Mouse (Mus musculus) lung, embryonic 14.5 days (tissue): Measurements from ENCODE around the gene Zfp982. TPM values are rescaled to one million over a fixed set of nuclear protein-coding genes. Genes with fewer than 3 reads are reported as not detected.
"Not testable (repeated sequence)": the region's sequence is repeated elsewhere in the genome, so short reads cannot be mapped to it uniquely, and the experiment has no call there.

Experiments
- ATAC-seq: fragments of 200-750 bp; cut with Nextera tagmentation; 2 replicates; pipeline ENCODE4 v1.8.0; 2017; ENCODE audit warnings: mild to moderate bottlenecking, moderate TSS enrichment, moderate library complexity; ENCODE audit not compliant: insufficient read depth
- DNase-seq: peaks from one replicate; pipeline ENCODE4 v3.0.0-alpha.2; 2015
- H3K27ac ChIP-seq: fragments of 300-500 bp; sonication (generic); 2 replicates; pipeline ENCODE4 v1.5.1; 2014; ENCODE audit warnings: low read depth, mild to moderate bottlenecking, moderate library complexity
- H3K27me3 ChIP-seq: fragments of 300-500 bp; sonication (generic); 2 replicates; pipeline ENCODE4 v1.6.1; 2014; ENCODE audit warnings: low read length, control low read depth; ENCODE audit not compliant: insufficient read depth
- H3K36me3 ChIP-seq: fragments of 300-500 bp; sonication (generic); 2 replicates; pipeline ENCODE4 v1.6.1; 2014; ENCODE audit warnings: control low read depth; ENCODE audit not compliant: insufficient read depth
- H3K4me1 ChIP-seq: fragments of 300-500 bp; sonication (generic); 2 replicates; pipeline ENCODE4 v1.6.1; 2014; ENCODE audit warnings: antibody characterized with exemption, control low read depth; ENCODE audit not compliant: insufficient read depth
- H3K4me2 ChIP-seq: fragments of 300-500 bp; sonication (generic); 2 replicates; pipeline ENCODE4 v1.6.1; 2014; ENCODE audit warnings: mild to moderate bottlenecking
- H3K4me3 ChIP-seq: fragments of 300-500 bp; sonication (generic); 2 replicates; pipeline ENCODE4 v1.5.1; 2014; ENCODE audit warnings: low read depth, low read length
- H3K9ac ChIP-seq: fragments of 300-500 bp; sonication (generic); 2 replicates; pipeline ENCODE4 v1.6.1; 2014
- H3K9me3 ChIP-seq: fragments of 300-500 bp; sonication (generic); 2 replicates; pipeline ENCODE4 v1.6.1; 2016; ENCODE audit warnings: low read depth, low read length, control low read depth
- CTCF ChIP-seq: IDR thresholded peaks from 2 replicates; pipeline ENCODE4 v1.5.1; 2016; ENCODE audit warnings: antibody characterized with exemption, low read depth
- WGBS: fragments of 180-500 bp; shearing (Covaris S2); extraction: QIAGEN DNeasy Blood & Tissue Kit; methylation state at CpG from one replicate; pipeline ENCODE4 v1.1.7; 2014; 5-methylcytosine and 5-hydroxymethylcytosine counted together
- polyA plus RNA-seq: library from polyadenylated mRNA; unstranded; fragments of >200 nt; fragmentation: Nextera tagmentation; extraction: Ambion mirVana; gene quantifications from 2 replicates; pipeline ENCODE4 v1.2.1, GENCODE M21; 2014

The Zfp982 gene
- 5.1 and 5.4 TPM in 2 replicates for polyA plus RNA-seq

- ATAC-seq = not testable (repeated sequence)
- H3K9me3 ChIP-seq = peaks cover 33% of the 10 kb centered on the region
- WGBS = 76% methylated on average over 7 of the region's 7 CpGs
These were observed at the start of gene Zfp982 for GRCm38 (mm10) chr4:147492117-147492516. TSS of gene Zfp982 (plus strand) at chr4:147492417.

DNA sequence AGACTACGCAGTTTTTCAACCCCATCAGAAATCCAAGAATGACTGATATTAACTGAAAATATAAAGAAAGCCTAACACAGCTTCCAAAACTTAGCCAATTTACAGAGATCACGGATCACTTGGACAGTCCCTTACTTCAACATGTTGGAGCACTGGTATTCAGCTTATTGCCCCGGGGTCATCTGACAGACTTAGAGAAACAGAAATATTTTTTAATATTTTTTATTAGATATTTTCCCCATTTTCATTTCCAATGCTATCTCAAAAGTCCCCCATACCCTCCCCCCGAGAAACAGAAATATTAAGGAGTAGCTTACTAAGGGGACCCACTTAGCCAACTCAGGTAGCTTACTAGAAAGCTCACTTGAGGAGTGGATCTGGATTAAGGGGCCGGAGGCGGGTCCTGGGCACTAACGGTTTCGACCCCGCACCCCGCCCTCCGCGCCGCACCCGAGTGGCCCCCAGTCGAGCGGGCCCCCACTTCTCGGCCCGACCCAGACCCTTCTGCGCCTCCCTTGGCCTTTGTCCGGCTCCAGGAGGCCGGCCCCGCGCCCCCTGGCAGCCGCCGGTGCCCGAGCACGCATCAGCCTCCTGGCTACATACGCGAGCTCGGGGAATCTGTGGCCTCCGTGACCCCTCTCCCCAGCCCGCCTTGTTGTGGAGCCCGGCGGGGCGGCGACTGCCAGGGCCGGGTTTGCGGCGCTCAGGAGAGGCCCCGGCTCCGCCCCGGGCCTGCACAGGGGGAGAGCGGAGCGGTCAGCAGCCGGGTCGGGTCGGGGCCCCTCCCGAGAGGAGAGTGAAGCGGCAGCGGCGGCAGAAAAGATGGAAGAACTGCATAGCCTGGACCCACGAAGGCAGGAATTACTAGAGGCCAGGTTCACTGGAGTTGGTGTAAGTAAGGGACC, 49.3 kb upstream of the Zfp982 start:
- DNase-seq (peak; percentile 70), ATAC-seq (peak; percentile 99)
- H3K4me2 ChIP-seq = peak overlapping the region; percentile 82
- 0 out of 2 replicates have a peak overlapping the region, but pooled peaks have one; percentile 48 for H3K27ac ChIP-seq
- WGBS = 6% methylated on average over 52 of the region's 52 CpGs
- peak overlapping the region; percentile 67 for H3K9ac ChIP-seq
- peak overlapping the region; percentile 45 for H3K4me3 ChIP-seq
- H3K9me3 ChIP-seq, H3K27me3 ChIP-seq, H3K4me1 ChIP-seq, H3K36me3 ChIP-seq: not testable (repeated sequence)

More at GRCm38 (mm10) chr4:147492117-147492516, at the start of gene Zfp982:
- H3K4me3 ChIP-seq, H3K4me2 ChIP-seq, H3K27ac ChIP-seq, H3K36me3 ChIP-seq, DNase-seq, H3K9ac ChIP-seq, H3K27me3 ChIP-seq, H3K4me1 ChIP-seq: not testable (repeated sequence)

- H3K9me3 ChIP-seq, H3K4me1 ChIP-seq, H3K27me3 ChIP-seq, DNase-seq, H3K36me3 ChIP-seq, H3K27ac ChIP-seq: not testable (repeated sequence)
- Histone ChIP-seq H3K9ac (peak overlapping the region; percentile 67), H3K4me3 (peak overlapping the region; percentile 45), H3K4me2 (peak overlapping the region; percentile 82)
- ATAC-seq = peak; percentile 54; the same call in 1 of the 2 replicates
- 34% methylated on average over 8 of the region's 8 CpGs for whole genome bisulfite sequencing
These were observed 48.7 kb upstream of the Zfp982 start for GRCm38 (mm10) chr4:147443554-147443927.

- H3K4me2 ChIP-seq, H3K27ac ChIP-seq, H3K36me3 ChIP-seq, ATAC-seq, H3K9me3 ChIP-seq, H3K4me3 ChIP-seq, H3K9ac ChIP-seq, H3K27me3 ChIP-seq, DNase-seq, H3K4me1 ChIP-seq: not testable (repeated sequence)
These were observed 46.8 kb upstream of the Zfp982 start for GRCm38 (mm10) chr4:147445371-147445770.

- 66% methylated on average over 2 of the region's 2 CpGs for WGBS
- H3K4me3 ChIP-seq = no peak overlapping the region
- no peaks in the 10 kb centered on the region for H3K27me3 ChIP-seq
- no peak for TF ChIP-seq CTCF
- no peaks in the 10 kb centered on the region for H3K36me3 ChIP-seq
- H3K9ac ChIP-seq = no peak overlapping the region
- ATAC-seq (no peak), DNase-seq (no peak)
- H3K4me1 ChIP-seq = no peaks in the 10 kb centered on the region
- H3K27ac ChIP-seq = no peak overlapping the region
- H3K9me3 ChIP-seq = peaks cover 2% of the 10 kb centered on the region; the same call in 1 of the 2 replicates
- H3K4me2 ChIP-seq = no peak overlapping the region
These were observed 43.9 kb upstream of the Zfp982 start for GRCm38 (mm10) chr4:147448358-147448757.

DNA sequence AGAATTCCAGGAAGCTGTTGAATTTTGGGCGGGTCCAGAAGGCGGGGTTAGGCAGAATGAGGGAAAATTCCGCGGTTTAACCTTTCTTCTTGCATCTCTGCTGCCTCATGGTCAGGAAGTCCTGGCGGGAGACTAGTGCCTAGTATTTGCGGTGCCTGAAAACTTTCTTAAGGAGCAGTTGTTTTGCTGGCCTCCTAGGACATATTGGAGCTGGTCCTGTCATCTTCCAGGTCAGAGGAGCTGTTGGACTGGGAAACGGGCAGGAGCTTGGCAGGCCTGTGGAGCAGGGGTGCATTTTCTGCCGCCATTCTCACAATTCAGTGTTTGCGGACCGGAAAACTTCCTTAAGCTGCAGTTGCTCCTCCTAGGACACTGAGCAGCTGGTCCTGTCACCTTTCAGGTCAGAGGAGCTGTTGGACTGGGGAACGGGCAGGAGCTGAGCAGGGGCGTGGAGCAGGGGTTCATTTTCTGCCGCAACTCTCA, 43.1 kb upstream of the Zfp982 start:
- Histone ChIP-seq H3K36me3 (no peaks in the 10 kb centered on the region), H3K9ac (peak overlapping the region; percentile 13; the same call in 1 of the 2 replicates), H3K27ac (no peak overlapping the region), H3K4me1 (no peaks in the 10 kb centered on the region), H3K4me3 (peak overlapping the region; percentile 8), H3K27me3 (no peaks in the 10 kb centered on the region), H3K9me3 (peaks cover 2% of the 10 kb centered on the region; the same call in 1 of the 2 replicates), H3K4me2 (peak overlapping the region; percentile 51)
- DNase-seq (peak; percentile 33), ATAC-seq (no peak)
- 31% methylated on average over 13 of the region's 13 CpGs for WGBS
- TF ChIP-seq CTCF = no peak

- not testable (repeated sequence) for H3K9ac ChIP-seq, H3K27ac ChIP-seq, H3K27me3 ChIP-seq, DNase-seq, ATAC-seq, H3K4me3 ChIP-seq, H3K4me2 ChIP-seq, H3K4me1 ChIP-seq, H3K9me3 ChIP-seq, H3K36me3 ChIP-seq
- 73% methylated on average over 2 of the region's 2 CpGs for WGBS
These were observed 42.2 kb upstream of the Zfp982 start for GRCm38 (mm10) chr4:147449986-147450385.

GRCm38 (mm10) chr4:147467207-147467606, 25.0 kb upstream of the Zfp982 start:
- ATAC-seq, H3K27ac ChIP-seq, H3K36me3 ChIP-seq, H3K4me2 ChIP-seq, DNase-seq, H3K4me3 ChIP-seq, H3K9ac ChIP-seq, H3K4me1 ChIP-seq, H3K27me3 ChIP-seq: not testable (repeated sequence)
- 90% methylated on average over 7 of the region's 7 CpGs for WGBS
- peaks cover 22% of the 10 kb centered on the region for H3K9me3 ChIP-seq

- peaks cover 13% of the 10 kb centered on the region; the same call in 1 of the 2 replicates for H3K9me3 ChIP-seq
- not testable (repeated sequence) for DNase-seq, H3K4me2 ChIP-seq, H3K9ac ChIP-seq, H3K4me3 ChIP-seq, H3K27me3 ChIP-seq, ATAC-seq, H3K4me1 ChIP-seq, H3K27ac ChIP-seq, H3K36me3 ChIP-seq
- WGBS = 85% methylated on average over 5 of the region's 5 CpGs
These were observed 6.8 kb downstream of the Zfp982 start for GRCm38 (mm10) chr4:147498772-147499613.
